Mouse (Mus musculus) heart, embryonic 10.5 days (tissue): ENCODE results near the gene Taar1. TPM values are rescaled to one million over a fixed set of nuclear protein-coding genes. Genes with fewer than 3 reads are reported as not detected.

Experiments used
- DNase-seq: peaks from one replicate; pipeline ENCODE4 v3.0.0-alpha.2; 2017; ENCODE audit warnings: low spot score
- H3K27ac ChIP-seq: fragments of 300-500 bp; sonication (generic); 2 replicates; pipeline ENCODE4 v1.5.1; 2016; ENCODE audit warnings: mild to moderate bottlenecking
- H3K27me3 ChIP-seq: fragments of 300-500 bp; sonication (generic); 2 replicates; pipeline ENCODE4 v1.6.1; 2016; ENCODE audit warnings: mild to moderate bottlenecking; ENCODE audit not compliant: poor library complexity, insufficient read depth, severe bottlenecking
- H3K36me3 ChIP-seq: fragments of 300-500 bp; sonication (generic); 2 replicates; pipeline ENCODE4 v1.6.1; 2016; ENCODE audit warnings: mild to moderate bottlenecking, moderate library complexity
- H3K4me1 ChIP-seq: fragments of 300-500 bp; sonication (generic); 2 replicates; pipeline ENCODE4 v1.6.1; 2016; ENCODE audit warnings: mild to moderate bottlenecking
- H3K4me3 ChIP-seq: fragments of 300-500 bp; sonication (generic); 2 replicates; pipeline ENCODE4 v1.5.1; 2016; ENCODE audit warnings: mild to moderate bottlenecking, moderate library complexity
- H3K9me3 ChIP-seq: fragments of 300-500 bp; sonication (generic); 2 replicates; pipeline ENCODE4 v1.6.1; 2016; ENCODE audit warnings: mild to moderate bottlenecking, moderate library complexity
- WGBS: fragments of 180-500 bp; shearing (Covaris S2); methylation state at CpG from one replicate; pipeline ENCODE4 v1.1.7; 2016; 5-methylcytosine and 5-hydroxymethylcytosine counted together
- polyA plus RNA-seq: library from polyadenylated mRNA; unstranded; fragments of >200 nt; fragmentation: Nextera tagmentation; extraction: Ambion mirVana; gene quantifications from 2 replicates; pipeline ENCODE4 v1.2.1, GENCODE M21; 2016

Gene Taar1
- polyA plus RNA-seq = not detected in 2 replicates

DNA sequence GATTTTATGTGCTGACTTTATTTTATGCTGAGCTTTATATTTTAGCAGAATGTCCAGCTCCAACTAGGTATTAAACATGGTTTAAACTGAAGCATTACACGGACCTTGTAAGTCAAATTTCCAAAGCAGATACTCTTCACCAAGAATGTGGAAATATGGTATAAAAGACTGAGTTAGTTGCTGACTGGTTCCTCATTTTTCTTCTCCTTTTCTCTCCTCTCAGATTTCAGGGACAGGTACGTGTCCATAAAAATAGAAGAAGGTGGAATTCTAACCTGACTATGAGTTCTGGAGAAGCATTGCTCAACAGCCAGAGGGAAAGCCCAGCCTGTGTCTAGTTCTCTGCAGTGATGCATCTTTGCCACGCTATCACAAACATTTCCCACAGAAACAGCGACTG is at the start of gene Taar1:
Taar1 (plus strand) TSS at position 301 of the 400 bp plus-strand sequence.
- H3K27ac ChIP-seq = no peak within 1 kb of the TSS
- H3K4me3 ChIP-seq = no peak within 1 kb of the TSS
- H3K9me3 ChIP-seq = no peaks in the 10 kb centered on the region
- no peaks in the 10 kb centered on the region for H3K4me1 ChIP-seq
- DNase-seq = no peak
- WGBS = 80% methylated on average over 4 of the region's 4 CpGs
- no peaks in the 10 kb centered on the region for H3K27me3 ChIP-seq
- H3K36me3 ChIP-seq = no peaks in the 10 kb centered on the region

DNA sequence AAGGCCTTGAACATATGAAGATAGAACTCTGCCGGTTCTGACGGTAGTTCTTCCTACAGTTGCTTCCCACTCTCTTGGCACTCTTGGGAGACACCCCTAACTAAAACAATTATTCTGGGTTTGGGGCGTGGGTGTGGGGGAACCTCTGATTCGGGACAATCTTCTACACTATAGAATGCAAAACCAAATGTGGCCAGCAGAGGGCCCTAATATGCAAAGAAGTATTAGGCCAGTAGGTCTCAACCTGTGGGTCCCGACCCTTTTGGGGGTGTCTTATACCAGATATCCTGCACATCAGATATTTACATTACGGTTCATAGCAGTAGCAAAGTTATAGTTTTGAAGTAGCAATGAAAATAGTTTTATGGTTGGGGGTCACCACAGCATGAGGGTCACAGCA is 39.5 kb upstream of the Taar1 start:
- H3K27me3 ChIP-seq = no peaks in the 10 kb centered on the region
- 90% methylated on average over 6 of the region's 6 CpGs for WGBS
- H3K9me3 ChIP-seq = peaks cover 5% of the 10 kb centered on the region; the same call in 1 of the 2 replicates
- no peak overlapping the region for H3K4me3 ChIP-seq
- no peaks in the 10 kb centered on the region for H3K4me1 ChIP-seq
- H3K36me3 ChIP-seq = no peaks in the 10 kb centered on the region
- DNase-seq = peak; percentile 61
- no peak overlapping the region for H3K27ac ChIP-seq

DNA sequence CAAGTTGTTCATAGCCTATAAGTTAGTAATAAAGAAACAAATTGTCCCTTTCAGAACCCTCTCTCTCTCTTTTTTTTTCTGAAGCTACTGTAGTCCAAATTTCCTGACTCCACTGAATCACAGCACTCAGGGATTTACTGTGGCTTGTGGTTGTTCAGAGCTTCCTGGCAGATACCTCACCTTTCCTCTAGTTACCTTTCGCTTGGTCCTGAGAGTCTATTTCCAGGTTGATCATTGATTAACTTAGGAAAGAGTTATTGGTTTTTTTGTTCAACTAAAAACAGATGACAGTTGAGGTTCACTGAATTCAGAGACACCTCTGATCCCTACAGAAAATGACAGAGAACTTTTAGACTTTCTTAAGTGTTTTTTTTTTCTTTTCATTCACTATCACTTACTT is 35.2 kb upstream of the Taar1 start:
- H3K27me3 ChIP-seq = no peaks in the 10 kb centered on the region
- H3K36me3 ChIP-seq = no peaks in the 10 kb centered on the region
- no peak overlapping the region for H3K27ac ChIP-seq
- H3K9me3 ChIP-seq = no peaks in the 10 kb centered on the region
- no peak overlapping the region for H3K4me3 ChIP-seq
- DNase-seq = peak; percentile 5
- no peaks in the 10 kb centered on the region for H3K4me1 ChIP-seq
- WGBS = 85% methylated on average over 1 of the region's 1 CpGs

DNA sequence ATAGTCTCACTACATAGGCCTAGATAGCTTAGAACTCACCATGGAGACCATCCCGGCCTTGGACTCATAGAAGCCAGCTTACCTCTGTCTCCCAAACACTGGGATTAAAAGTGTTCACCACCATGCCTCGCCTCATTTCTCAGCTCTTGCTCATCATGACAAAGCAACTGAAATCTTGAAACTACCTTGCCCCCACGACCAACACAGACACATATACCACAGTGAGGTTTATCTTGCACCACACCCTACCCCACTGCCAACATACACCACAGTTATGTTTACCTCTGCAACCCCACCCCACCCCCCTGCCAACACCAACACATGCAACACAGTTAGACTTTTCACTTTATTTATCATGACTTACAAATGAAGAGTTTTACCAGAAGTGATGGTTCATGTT is 34.1 kb upstream of the Taar1 start:
- DNase-seq = peak; percentile 54
- 73% methylated on average over 3 of the region's 3 CpGs for WGBS
- no peaks in the 10 kb centered on the region for H3K9me3 ChIP-seq
- H3K27me3 ChIP-seq = no peaks in the 10 kb centered on the region
- no peaks in the 10 kb centered on the region for H3K36me3 ChIP-seq
- H3K4me1 ChIP-seq = no peaks in the 10 kb centered on the region
- H3K27ac ChIP-seq = no peak overlapping the region
- H3K4me3 ChIP-seq = no peak overlapping the region

DNA sequence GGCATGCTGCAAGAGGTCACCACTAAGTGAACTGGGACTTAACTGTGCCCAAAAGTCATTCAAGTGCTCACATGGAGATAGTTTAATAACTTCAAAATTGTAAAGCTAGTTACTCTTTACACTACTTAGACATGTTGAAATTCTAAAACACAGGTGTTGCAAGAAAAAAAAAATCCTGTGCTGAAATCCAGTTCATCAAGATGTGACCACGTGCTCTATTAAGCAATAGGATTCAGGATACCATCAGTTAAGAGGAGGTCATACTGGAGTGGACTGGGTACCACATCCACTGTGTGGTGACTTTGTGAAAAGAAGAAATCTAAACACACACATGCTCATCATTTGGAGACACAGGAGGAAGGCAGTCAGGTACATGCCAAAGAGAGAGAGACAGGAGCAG is 27.2 kb upstream of the Taar1 start:
- no peaks in the 10 kb centered on the region for H3K9me3 ChIP-seq
- DNase-seq = no peak
- no peaks in the 10 kb centered on the region for H3K27me3 ChIP-seq
- H3K4me3 ChIP-seq = no peak overlapping the region
- 88% methylated on average over 1 of the region's 1 CpGs for WGBS
- no peak overlapping the region for H3K27ac ChIP-seq
- no peaks in the 10 kb centered on the region for H3K36me3 ChIP-seq
- peaks cover 4% of the 10 kb centered on the region; the same call in 1 of the 2 replicates for H3K4me1 ChIP-seq

DNA sequence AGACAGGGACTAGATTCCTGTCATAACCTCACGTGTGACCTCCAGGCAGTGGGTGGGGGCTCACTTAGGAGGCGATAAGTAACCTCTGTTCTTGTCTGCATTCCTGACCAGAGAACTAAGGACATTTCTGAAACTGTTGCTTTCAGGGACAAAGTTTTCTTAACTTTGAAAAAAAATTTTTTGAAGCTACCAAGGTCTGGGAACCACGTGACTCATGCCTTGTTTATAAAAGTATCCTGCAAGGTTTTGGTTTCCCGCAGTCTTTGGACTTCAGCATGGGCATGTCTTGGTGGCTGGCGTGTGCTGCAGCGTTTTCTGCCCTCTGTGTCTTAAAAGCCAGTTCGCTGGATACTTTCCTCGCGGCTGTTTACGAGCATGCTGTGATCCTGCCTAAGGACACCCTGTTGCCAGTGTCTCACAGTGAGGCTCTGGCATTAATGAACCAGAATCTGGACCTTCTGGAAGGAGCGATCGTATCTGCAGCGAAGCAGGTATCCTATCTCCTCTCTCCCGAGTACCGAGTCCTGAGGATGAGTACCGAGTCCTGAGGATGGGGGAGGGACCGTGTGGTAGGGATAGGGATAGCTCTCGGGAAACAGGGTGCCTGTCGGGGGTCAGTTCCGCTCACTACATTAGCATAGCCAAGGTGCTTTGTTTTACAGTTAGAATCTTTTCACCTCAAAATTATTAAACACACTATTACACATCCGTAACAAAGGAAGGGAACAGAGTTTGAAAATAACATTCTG is 25.4 kb upstream of the Taar1 start, which contains the start of gene Vnn1:
Vnn1 (plus strand) TSS at position 88 of the 749 bp plus-strand sequence.
- WGBS = 15% methylated on average over 21 of the region's 21 CpGs
- H3K4me1 ChIP-seq = peaks cover 4% of the 10 kb centered on the region; the same call in 1 of the 2 replicates
- no peak for DNase-seq
- peak within 1 kb of the TSS; percentile 58 for H3K4me3 ChIP-seq
- no peaks in the 10 kb centered on the region for H3K9me3 ChIP-seq
- H3K27me3 ChIP-seq = no peaks in the 10 kb centered on the region
- H3K36me3 ChIP-seq = no peaks in the 10 kb centered on the region
- peak within 1 kb of the TSS; percentile 84 for H3K27ac ChIP-seq

DNA sequence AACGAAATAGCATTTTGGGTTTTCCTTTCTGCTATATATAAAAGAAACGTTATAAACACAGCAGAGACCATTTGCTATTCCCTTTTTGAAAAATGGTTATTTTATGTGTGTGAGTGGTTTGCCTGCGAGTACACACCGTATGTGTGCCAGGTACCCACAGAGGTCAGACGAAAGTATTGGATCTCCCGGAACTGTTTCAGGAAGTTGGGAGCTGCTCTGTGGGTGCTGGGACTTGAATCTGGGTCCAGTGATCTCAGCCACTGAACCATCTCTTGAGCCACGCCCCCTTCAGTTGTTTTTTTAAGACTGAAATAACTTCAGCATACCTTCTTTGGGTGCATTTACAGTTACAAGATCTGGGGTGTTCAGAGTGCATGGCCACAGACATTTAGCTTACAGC is 24.8 kb upstream of the Taar1 start:
- DNase-seq = no peak
- H3K4me3 ChIP-seq = peak overlapping the region; percentile 58
- 68% methylated on average over 7 of the region's 7 CpGs for WGBS
- H3K9me3 ChIP-seq = no peaks in the 10 kb centered on the region
- H3K27me3 ChIP-seq = no peaks in the 10 kb centered on the region
- no peak overlapping the region for H3K27ac ChIP-seq
- no peaks in the 10 kb centered on the region for H3K36me3 ChIP-seq
- H3K4me1 ChIP-seq = peaks cover 4% of the 10 kb centered on the region; the same call in 1 of the 2 replicates

DNA sequence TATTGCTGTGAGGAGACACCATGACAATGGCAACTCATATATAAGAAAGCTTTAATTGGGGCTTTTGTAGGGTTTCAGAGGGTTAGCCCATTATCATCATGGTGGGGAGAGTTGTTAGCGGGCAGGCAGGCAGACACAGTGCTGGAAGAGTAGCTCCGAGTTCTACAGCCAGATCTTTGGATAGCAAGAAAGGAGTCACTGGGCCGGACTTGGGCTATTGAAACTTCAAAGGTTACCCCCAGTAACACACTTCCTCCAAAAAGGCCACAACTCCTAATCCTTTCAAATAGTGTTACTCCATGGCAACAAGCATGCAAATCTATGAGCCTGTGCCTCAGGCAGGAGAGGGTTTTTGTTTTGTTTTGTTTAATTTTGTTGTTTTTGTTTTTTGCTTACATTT is 19.0 kb upstream of the Taar1 start:
- Histone ChIP-seq H3K9me3 (no peaks in the 10 kb centered on the region), H3K36me3 (0 out of 2 replicates have a peak, but pooled peaks cover 8% of the 10 kb centered on the region), H3K27ac (no peak overlapping the region), H3K4me1 (no peaks in the 10 kb centered on the region), H3K27me3 (no peaks in the 10 kb centered on the region), H3K4me3 (no peak overlapping the region)
- WGBS = 79% methylated on average over 3 of the region's 3 CpGs
- no peak for DNase-seq

DNA sequence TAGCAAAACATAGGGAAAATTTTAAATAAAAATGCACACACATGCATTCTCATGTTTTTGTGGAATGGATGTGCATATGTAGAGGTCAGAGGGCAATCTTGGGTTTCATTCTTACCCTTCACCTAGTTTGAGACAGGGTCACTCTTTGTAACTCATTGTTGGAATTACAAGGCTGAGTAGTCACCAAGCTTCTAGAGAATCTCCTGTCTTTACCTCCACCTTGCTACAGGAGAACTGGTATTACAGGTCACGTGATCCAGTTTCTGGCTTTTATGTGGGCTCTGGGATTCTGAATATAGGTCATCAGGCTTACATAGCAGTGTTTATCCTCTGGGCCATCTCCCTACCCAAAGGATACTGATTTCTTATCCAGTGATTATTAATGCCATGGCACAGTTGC is 14.5 kb upstream of the Taar1 start:
- no peak for DNase-seq
- 0 out of 2 replicates have a peak, but pooled peaks cover 8% of the 10 kb centered on the region for H3K36me3 ChIP-seq
- H3K4me3 ChIP-seq = no peak overlapping the region
- no peaks in the 10 kb centered on the region for H3K4me1 ChIP-seq
- H3K27ac ChIP-seq = no peak overlapping the region
- WGBS = 81% methylated on average over 1 of the region's 1 CpGs
- no peaks in the 10 kb centered on the region for H3K27me3 ChIP-seq
- no peaks in the 10 kb centered on the region for H3K9me3 ChIP-seq

DNA sequence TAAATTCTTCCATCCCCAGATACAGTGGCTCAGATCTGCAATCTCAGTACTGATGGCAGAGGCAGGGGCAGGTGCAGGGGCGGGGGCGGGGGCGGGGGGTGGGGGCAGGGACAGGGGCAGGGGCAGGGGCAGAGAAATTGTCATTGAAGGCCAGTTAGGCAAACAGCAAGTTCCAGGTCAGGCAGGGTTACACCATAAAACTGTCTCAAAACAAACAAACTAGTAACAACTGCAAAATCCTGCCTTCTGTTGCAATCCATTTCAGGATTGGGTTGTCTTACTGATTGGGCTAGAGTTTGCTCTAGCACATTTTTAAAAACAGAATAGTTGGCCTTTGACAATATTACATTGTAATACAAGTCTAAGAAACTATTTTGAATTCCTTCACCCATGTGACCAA is 2.3 kb downstream of the Taar1 start:
- H3K9me3 ChIP-seq = no peaks in the 10 kb centered on the region
- H3K4me3 ChIP-seq = no peak overlapping the region
- H3K27me3 ChIP-seq = no peaks in the 10 kb centered on the region
- H3K27ac ChIP-seq = no peak overlapping the region
- WGBS = 76% methylated on average over 3 of the region's 3 CpGs
- H3K4me1 ChIP-seq = no peaks in the 10 kb centered on the region
- no peaks in the 10 kb centered on the region for H3K36me3 ChIP-seq
- DNase-seq = no peak

DNA sequence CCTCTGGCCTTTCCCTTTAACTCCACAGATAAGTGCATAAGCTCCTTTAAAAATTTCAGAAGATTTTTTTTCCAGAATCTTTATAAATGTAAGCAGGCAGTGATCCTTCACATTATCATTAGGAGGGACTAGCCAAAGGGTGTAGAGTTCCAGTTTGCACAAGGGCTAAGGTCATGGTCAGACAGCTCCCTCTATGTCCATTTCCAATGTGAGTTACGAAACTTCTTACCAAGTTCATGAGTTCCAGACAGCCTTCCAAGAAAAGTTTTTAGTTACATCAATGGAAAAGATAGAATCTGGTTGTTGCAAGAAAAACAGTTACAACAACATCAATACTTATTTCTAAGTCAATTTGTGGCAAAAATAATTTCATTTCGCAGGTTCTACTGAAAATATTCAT is 3.8 kb downstream of the Taar1 start:
- WGBS = 75% methylated on average over 2 of the region's 2 CpGs
- H3K4me3 ChIP-seq = no peak overlapping the region
- no peak for DNase-seq
- no peaks in the 10 kb centered on the region for H3K9me3 ChIP-seq
- no peaks in the 10 kb centered on the region for H3K27me3 ChIP-seq
- no peaks in the 10 kb centered on the region for H3K36me3 ChIP-seq
- no peaks in the 10 kb centered on the region for H3K4me1 ChIP-seq
- no peak overlapping the region for H3K27ac ChIP-seq

DNA sequence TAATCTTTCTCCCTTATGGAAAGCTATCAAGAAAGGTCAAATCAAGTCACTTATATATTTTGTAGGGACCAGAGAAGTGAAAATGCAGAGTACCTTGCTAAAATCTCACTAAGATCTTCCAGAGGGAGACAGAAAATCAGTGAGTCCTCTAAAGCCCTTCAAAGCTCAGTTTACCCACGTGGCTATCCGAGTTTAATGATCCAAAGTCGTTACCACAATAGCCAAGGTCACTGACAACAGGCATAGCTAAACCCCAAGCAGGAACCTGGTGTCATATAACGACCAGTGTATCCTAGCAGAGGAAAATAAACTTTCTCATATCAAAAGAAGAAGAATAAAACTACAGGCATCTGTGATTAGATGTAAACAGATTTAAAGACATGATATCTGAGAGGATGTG is 17.5 kb downstream of the Taar1 start:
- H3K27ac ChIP-seq = no peak overlapping the region
- H3K27me3 ChIP-seq = no peaks in the 10 kb centered on the region
- H3K36me3 ChIP-seq = no peaks in the 10 kb centered on the region
- H3K4me1 ChIP-seq = peaks cover 3% of the 10 kb centered on the region; the same call in 1 of the 2 replicates
- no peak for DNase-seq
- 49% methylated on average over 4 of the region's 4 CpGs for WGBS
- H3K4me3 ChIP-seq = no peak overlapping the region
- no peaks in the 10 kb centered on the region for H3K9me3 ChIP-seq

DNA sequence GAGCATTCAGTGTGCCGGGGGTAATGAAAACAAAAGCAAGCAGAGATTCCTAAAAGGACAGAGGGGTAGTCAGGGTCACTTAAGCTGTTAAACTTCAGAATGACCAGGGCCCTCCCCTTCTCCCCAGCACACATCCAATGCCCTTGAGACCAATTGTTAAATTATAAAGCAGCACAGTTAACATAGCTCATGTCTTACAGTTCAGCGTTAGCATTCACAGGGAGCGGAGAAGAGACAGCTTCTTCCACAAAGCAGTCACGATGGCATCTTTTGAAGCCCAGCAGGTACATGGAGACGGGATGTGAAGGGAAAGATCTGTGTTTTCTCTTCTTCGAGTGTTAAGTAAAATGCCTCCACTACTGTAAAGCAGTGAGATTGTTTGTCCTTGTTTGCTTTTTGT is 18.2 kb downstream of the Taar1 start, which contains the start of gene Taar2:
Taar2 (plus strand) TSS at position 261 of the 400 bp plus-strand sequence.
- 59% methylated on average over 6 of the region's 6 CpGs for WGBS
- H3K4me1 ChIP-seq = peaks cover 3% of the 10 kb centered on the region; the same call in 1 of the 2 replicates
- no peaks in the 10 kb centered on the region for H3K36me3 ChIP-seq
- H3K4me3 ChIP-seq = no peak within 1 kb of the TSS
- H3K27ac ChIP-seq = no peak within 1 kb of the TSS
- no peak for DNase-seq
- H3K9me3 ChIP-seq = no peaks in the 10 kb centered on the region
- no peaks in the 10 kb centered on the region for H3K27me3 ChIP-seq
